Mouse (Mus musculus): ENCODE results near the gene Dpm3.

The Dpm3 gene

DNA sequence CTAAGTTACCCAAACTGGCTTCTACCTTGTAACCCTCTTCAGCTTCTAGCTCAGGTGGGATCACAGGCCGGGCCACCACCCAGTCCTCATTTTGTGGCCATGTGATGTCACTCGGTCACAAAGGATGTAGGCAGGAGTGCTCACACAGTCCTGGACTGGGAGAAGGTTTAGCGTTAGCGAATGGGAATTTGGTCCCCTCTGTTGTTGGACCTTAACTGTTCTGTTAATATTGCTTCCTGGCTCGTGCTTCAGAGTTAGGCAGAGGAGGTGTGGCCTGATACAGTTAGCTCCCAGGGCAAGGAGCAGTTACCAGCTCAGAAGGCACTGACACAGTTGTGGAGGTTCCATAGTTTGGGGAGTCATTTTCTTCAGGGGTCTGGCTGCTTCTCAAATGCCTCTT is 35.0 kb downstream of the Dpm3 start:
- WGBS: 90% methylated on average over 5 of the region's 5 CpGs

- 53% methylated on average over 8 of the region's 8 CpGs for WGBS
These were observed 36.6 kb downstream of the Dpm3 start for GRCm38 (mm10) chr3:89295685-89296230.

GRCm38 (mm10) chr3:89296761-89297396 is 37.7 kb downstream of the Dpm3 start:
- WGBS: 53% methylated on average over 11 of the region's 11 CpGs

DNA sequence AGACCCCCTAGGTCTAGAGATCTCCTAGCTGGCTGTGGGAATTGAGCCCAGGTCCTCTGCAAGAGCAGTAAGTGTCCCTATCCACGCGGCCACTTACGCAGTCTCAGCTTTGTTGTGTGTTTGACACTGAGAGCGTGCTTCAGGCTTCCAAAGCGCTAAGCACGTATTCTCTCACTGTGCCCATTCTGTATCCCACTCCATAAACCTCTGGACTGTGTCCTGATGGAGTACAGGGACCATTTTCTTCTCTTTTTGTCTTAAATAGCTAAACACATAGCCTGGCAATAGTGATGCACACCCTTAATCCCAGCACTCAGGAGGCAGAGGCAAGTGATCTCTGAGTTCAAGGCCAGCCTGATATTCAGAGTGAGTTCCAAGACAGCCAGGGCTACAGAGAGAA is 39.8 kb downstream of the Dpm3 start:
- 90% methylated on average over 6 of the region's 6 CpGs for WGBS

GRCm38 (mm10) chr3:89299499-89299898 is 40.3 kb downstream of the Dpm3 start:
- 7% methylated on average over 14 of the region's 14 CpGs for WGBS

DNA sequence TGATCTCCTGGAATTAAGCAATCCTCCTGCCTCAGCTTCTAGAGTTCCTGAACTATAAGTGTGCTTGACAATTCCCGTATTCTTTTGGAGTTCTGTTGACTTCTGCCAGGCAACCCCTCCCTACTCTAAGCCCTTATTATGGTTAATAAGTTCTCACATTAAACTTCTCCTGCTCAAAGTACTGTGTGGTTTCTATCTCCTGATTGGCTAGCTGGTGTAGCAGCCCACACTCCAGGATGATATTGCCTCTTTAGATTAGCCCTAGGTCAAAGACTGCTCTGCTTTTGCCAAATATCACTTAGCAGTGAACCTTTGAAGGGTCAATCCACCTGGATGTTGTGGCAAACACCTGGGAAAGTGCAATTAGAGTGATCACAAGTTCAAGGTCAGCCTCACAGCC is 40.9 kb downstream of the Dpm3 start:
- WGBS: 38% methylated on average over 1 of the region's 1 CpGs

DNA sequence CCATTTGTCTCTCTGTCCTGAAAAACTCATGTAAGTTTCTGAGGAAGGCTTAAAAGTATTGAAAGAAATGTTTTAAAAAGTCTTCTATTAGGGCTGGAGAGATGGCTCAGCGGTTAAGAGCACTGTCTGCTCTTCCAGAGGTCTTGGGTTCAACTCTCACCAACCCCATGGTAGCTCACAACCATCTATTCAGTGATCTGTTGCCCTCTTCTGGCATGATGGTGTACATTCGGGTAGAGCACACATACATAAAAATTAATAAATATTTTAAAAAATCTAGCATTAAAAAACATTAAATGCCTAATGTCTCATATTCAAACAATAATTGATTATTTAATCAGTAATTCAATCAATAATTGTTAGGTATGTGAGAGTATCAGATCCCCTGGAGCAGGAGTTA is 41.4 kb downstream of the Dpm3 start:
- 64% methylated on average over 2 of the region's 2 CpGs for WGBS

- WGBS: 84% methylated on average over 6 of the region's 6 CpGs
These were observed 45.3 kb downstream of the Dpm3 start for GRCm38 (mm10) chr3:89304440-89304839.

DNA sequence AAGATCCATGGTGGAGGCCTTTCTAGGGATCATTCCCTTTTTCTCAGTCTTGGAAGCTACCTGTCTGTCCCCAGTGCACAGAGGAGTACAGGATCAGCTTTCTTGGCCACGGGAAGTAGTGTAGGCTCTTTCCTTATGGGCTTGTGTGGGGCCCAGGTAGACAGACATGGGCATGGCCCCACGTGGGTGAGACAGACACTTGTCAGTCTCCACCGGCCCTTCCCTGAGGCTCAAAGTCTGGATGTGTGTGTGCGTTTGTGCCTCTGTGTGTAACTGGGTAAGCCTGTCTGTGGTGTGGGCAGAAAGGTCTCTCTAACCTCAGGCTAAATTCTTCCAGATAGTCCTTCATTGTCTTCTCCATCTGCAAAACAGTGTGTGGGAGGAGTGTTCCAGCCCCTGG is 45.9 kb downstream of the Dpm3 start:
- 87% methylated on average over 4 of the region's 4 CpGs for WGBS

GRCm38 (mm10) chr3:89305551-89306325 is 46.6 kb downstream of the Dpm3 start:
- 88% methylated on average over 8 of the region's 8 CpGs for WGBS

DNA sequence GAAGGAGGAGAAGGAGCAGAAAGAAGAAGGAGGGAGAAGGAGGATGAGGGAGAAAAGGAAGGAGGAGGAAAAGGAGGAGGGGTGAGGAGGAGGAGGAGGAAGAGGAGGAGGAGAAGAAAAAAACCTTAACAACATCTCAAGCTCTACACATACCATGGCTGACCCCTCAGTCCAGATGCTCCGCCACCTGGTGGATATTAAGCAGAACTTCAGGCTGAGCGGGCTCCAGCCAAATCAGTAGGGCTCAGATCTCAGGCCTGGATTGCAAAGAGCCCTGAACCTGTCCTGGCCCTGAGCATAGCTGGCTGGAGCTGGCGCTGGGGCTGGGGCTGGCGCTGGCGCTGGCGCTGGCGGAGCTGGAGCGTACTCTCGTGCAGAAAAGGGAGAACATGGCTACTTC is 48.9 kb downstream of the Dpm3 start:
- 17% methylated on average over 9 of the region's 9 CpGs for WGBS

GRCm38 (mm10) chr3:89314340-89314739 is 55.2 kb downstream of the Dpm3 start:
- WGBS: 71% methylated on average over 5 of the region's 5 CpGs

GRCm38 (mm10) chr3:89314791-89315190 is 55.6 kb downstream of the Dpm3 start:
- WGBS: 34% methylated on average over 2 of the region's 2 CpGs

DNA sequence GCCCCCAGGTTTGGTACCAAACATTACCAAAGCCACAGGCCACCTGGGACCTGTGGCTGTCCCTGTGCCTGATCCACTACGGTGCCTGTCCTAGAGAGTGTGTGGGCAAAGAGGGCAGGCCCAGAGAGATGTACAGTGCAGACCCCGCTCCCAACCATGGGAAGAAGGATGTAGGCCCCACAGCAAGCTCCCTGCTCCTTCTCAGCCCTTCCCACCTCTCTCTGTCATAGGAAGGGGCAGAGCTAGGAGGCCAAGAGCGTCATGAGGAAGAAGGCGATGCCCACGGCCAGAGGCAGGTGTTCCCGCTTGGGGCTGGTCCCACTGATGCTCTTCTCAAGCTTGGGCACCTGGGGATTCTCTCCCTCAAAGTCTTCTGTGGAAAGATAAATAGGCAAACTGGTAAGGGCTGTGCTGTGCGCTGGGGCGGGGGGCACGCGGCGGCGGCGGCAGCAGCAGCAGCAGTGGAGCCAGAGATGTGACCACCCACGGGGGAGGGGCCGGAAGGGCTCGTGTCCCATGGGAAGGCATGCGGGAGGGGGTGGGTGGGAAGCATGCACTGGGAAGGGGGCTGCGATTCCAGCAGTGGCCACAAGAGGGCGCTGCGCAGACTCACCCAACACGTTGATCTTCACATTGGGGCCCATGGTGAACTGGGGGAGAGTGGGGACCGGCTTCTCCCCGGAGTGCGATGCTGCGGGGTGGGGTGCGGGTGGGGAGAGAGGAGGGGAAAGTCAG is 56.2 kb downstream of the Dpm3 start:
- WGBS: 7% methylated on average over 26 of the region's 26 CpGs

DNA sequence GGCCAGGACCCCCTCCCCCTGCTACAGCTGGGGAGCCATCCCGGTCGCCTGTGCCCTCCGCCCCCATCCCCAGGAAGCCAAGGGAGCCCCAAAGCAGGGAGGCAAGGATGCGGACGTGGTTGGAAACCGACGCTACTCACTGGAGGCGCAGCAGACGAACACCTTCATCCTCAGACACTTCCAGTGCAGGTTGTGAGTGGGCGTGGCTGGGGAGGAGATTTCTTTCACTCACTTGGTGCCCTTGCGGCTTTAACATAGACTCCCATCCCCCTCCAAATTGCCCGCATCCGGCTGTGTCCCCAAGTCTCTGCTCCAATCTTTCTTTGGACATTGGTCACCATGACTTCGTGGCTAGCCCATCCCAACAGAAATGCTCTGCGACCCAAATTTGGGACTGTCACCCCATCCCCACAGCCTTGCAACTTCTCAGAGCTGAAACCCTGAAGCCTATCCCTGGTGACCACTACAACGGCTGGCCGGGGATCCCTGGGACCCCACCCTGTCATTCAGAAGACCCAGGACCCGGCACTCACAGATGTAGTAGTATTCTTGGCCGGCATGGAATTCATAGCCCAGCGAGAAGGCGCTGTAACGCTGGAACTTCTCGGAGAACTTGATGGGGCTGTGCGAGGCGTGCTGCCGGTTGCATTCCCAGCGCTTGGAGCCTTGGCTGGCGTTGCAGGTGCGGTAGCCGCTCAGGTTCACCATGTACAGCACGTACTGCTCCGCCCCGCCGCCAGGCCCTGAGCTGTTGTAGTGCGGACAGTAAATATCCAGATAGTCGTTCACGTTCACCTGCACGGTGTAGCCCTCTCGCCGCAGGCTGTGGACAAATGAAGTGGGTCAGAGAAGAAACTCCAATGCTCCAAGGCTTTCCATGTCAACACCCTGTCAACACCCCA is 57.0 kb downstream of the Dpm3 start:
- 12% methylated on average over 40 of the region's 40 CpGs for WGBS

Data from cerebral cortex, adult 2 months (tissue).